Comparison of ENCODE assay signal across 8 mouse cellular contexts in the genomic region with DNA sequence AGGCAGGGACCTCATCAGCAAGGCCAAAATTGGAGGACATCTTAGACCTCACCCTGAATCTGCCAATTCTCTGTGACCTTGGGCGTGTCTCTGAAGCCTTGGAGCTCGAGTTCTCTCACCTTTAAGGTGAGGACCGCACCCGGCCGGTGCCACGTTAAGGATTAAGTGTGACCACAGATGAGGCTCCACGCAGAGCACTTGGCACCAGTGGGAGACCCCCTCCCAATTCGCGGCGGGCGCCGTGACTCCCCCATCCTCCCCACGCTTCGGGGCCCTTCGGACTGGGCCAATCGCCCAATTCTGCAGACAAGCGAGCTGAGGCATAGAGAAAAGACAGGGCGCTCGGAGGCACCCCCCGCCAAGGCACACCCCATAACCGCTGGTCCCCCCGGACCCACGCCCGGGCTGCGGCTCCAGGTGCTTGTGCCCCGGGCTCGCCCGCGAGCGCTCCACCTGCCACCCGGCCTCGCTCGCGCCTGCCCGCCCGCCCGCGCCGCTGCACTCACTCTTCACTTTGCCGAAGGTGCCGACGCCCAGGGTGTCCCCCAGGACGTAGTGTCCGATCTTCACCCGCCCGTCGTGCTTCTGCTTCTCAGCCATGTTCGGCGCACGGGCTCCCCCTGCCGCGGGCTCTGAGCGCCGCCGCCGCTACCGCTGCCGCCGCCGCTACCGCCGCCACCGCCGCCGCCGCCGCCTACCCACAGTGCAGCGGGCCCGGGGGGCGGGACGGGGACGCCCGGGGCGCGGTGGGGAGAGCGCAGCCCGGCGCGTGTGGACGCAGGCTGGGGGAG. TPM values are rescaled to one million over a fixed set of nuclear protein-coding genes. Genes with fewer than 3 reads are reported as not detected.
A peak's percentile ranks its signal among the peaks of the same experiment; 100 is the strongest.
DNase-seq lines count a peak whose midpoint lies in the region; ATAC-seq and TF ChIP-seq lines count a peak whose summit lies in the region.

Gene Prkaa2 (minus strand): TSS at position 692 of the 791 bp plus-strand sequence.

- peak within 1 kb of the TSS; percentile 87 for H3K27ac ChIP-seq in intestine, postnatal 0 days (ENCODE audit: low read depth, low read length)

- intact Hi-C loops in left cerebral cortex, postnatal 36 days (cut with DNase I) = loop anchor here (10.0 kb wide), 1 partner anchor 65 kb away; no protein-coding TSS in a partner anchor

- H3K4me3 ChIP-seq in intestine, postnatal 0 days (ENCODE audit: low read depth, low read length) = peak within 1 kb of the TSS; percentile 80

- H3K36me3 ChIP-seq in intestine, postnatal 0 days (ENCODE audit: control insufficient read depth, insufficient read depth) = no peaks in the 10 kb centered on the region

- H3K4me2 ChIP-seq in intestine, postnatal 0 days (replicated peaks; ENCODE audit: low read depth) = peak within 1 kb of the TSS; percentile 96

- DNase-seq in adrenal gland, adult 2 months = peak; percentile 90
- peak; percentile 83 for DNase-seq in embryo, embryonic 11 days
- DNase-seq in left cerebral cortex, postnatal 36 days (ENCODE audit: low spot score in 2 of 2) = peak; percentile 84 to 87
- peak; percentile 85 for DNase-seq in right cerebral cortex, postnatal 25 days
- peak; percentile 76 for DNase-seq in urinary bladder, postnatal 25 days (ENCODE audit: low spot score)

- H3K9me3 ChIP-seq in intestine, postnatal 0 days (ENCODE audit: control insufficient read depth) = no peaks in the 10 kb centered on the region

- H3K27me3 ChIP-seq in intestine, postnatal 0 days (replicated peaks; ENCODE audit: control insufficient read depth, insufficient read depth, low read length) = no peaks in the 10 kb centered on the region

- peak; percentile 90 for ATAC-seq in granulocyte monocyte progenitor cell, adult 5-6 weeks (replicated peaks; ENCODE audit: poor library complexity, severe bottlenecking)
- ATAC-seq in intestine, postnatal 0 days = peak; percentile 81
- peak; percentile 77 for ATAC-seq in megakaryocyte-erythroid progenitor cell, adult 5-6 weeks (replicated peaks; ENCODE audit: low FRiP score, low TSS enrichment, poor library complexity, severe bottlenecking)

- TF ChIP-seq CTCF in intestine, postnatal 0 days (IDR thresholded peaks at IDR 0.05; ENCODE audit: low read depth) = peak; percentile 48

- H3K9ac ChIP-seq in intestine, postnatal 0 days (ENCODE audit: low read depth, low read length) = peak within 1 kb of the TSS; percentile 75

- WGBS in intestine, postnatal 0 days = 1% methylated on average over 74 of the region's 80 CpGs

- peaks cover 3% of the 10 kb centered on the region; the same call in 1 of the 2 replicates for H3K4me1 ChIP-seq in intestine, postnatal 0 days (replicated peaks; ENCODE audit: control insufficient read depth, insufficient read depth, low read length)

RNA-seq across cellular contexts. Expression of gene Prkaa2, which starts in this region (rescaled TPM):
- total RNA-seq in adrenal gland, adult 2 months (2021) = 1 to 10 TPM; 8.5 to 10.0 TPM
- 0.78 and 1.2 TPM in 2 replicates for polyA plus RNA-seq in adrenal gland, adult 2 months (2012; rRNA removed)
- 0.43 TPM in 1 of 2 replicates, not detected in the other for total RNA-seq in granulocyte monocyte progenitor cell, adult 5-6 weeks (2014; fragmentation: Nextera tagmentation)
- 0.04 and 0.05 TPM in 2 replicates for total RNA-seq in granulocyte monocyte progenitor cell, adult 5-6 weeks (2017)
- polyA plus RNA-seq in intestine, postnatal 0 days (2015; fragmentation: Nextera tagmentation; extraction: Ambion mirVana) = 10.2 and 10.9 TPM in 2 replicates
- 10 to 100 TPM; 33.3 to 33.4 TPM for total RNA-seq in left cerebral cortex, postnatal 36 days (2021)
- 0.04 TPM in 1 of 2 replicates, not detected in the other for total RNA-seq in megakaryocyte-erythroid progenitor cell, adult 5-6 weeks (2014; fragmentation: Nextera tagmentation)
- total RNA-seq in megakaryocyte-erythroid progenitor cell, adult 5-6 weeks (2017) = not detected in 2 replicates

Comparison
In these comparisons a context has a peak if more than half of its experiments do, and no peak if none do; other contexts are left out.
1. Peak in every context shown above with its lines: DNase-seq, ATAC-seq, H3K4me3 ChIP-seq and H3K27ac ChIP-seq.
2. RNA of gene Prkaa2 (total RNA-seq): 33.3 to 33.4 TPM in left cerebral cortex, postnatal 36 days and 8.5 to 10.0 TPM in adrenal gland, adult 2 months; 0.04 to 0.43 TPM in granulocyte monocyte progenitor cell, adult 5-6 weeks and 0.04 TPM in megakaryocyte-erythroid progenitor cell, adult 5-6 weeks; every median in the first group is over 4 times any median in the second.
3. Peak in ATAC-seq in granulocyte monocyte progenitor cell, adult 5-6 weeks; RNA of the gene not detected or under 1 TPM.
4. Peak in ATAC-seq in megakaryocyte-erythroid progenitor cell, adult 5-6 weeks; RNA of the gene not detected or under 1 TPM.